Mouse (Mus musculus): ENCODE results near the gene Emid1. TPM values are rescaled to one million over a fixed set of nuclear protein-coding genes. Genes with fewer than 3 reads are reported as not detected.

Gene Emid1
- total RNA-seq, 4 experiments from 2014 or later = 0.73 to 2.0 (median 0.90) TPM

DNA sequence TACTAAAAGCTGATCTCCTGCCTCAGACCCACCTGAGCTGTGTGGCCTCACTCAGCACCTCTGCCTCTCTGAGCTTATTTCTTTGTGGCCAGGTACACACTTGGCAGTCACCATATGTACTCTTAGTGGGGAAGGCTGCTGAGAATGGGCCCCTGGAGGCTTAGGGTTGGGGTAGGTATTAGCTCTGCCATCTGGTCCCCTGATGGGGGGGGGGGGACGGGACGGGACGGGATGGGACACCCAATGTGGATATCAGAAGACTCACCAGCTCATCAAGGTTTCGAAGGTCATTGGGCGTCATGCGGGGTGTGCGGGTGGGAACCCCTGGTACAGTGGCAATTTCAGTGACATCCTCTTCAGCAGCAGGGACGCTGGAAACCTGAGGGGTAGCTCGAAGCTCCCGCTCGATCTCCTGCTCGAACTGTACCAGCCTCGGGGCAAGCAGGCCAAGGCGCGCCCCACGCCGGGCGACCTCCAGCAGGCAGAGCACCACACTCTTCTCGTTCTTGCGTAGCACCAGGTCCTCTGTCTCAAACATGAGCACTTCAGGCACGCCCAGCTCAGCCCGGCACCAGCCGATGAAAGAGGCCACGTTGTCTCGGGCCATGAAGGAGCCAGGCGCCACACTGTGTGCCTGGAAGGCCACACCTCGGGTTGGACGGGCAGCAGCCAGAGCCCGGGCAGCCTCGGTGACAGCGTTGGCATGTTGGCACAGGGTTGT, 88.3 kb downstream of the Emid1 start:
- no peak for DNase-seq (ENCODE audit: low spot score)

DNA sequence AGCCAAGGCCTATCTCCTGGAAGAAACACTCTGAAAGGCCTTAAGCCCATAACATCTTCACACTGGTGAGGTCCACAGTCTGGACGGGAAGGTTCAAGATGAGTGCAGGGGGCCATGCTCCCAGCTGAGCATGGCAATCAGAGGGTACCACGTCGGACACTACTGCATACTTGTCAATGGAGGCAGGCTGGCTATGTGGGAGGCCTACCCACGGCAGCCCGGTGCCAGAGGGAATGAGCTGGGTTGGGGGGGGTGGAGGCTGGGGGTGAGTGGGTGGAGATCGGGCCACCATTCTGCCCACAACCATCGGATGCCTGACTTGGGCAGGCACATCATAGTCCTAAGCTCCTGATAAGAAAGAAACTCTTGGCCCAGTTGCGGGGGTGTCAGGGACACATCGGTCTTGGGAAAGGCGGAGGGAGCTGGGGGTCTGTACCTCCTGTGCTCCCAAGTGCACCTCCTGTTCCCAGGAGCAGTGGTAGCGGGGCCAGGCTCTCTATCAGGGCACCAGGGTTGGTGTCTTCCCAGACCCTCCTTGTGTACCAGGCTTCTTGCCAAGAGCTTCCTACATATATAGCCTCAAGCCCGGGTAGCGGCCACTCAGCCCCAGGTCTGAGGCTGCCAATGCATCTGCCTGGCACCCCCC, 89.1 kb downstream of the Emid1 start:
- DNase-seq (ENCODE audit: low spot score) = no peak

DNA sequence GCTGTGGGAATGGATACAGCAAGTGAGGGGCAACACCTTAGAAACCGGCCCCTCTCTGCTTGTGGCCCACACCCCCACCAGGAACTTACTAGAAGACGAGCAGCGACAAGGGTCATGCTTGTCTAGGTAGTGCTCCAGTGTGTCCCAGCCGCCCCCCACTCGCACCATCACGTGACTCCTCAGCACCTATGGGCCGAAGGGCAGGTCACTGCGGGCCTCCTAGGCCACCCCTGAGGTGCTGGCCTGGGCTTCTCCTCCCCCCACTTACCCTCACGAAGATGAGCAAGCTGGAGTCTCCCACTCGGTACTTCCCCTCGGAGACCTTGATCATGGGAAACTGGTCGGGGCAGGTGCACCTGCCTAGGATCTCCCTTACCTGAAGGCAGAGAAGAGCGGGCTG, 89.7 kb downstream of the Emid1 start:
- DNase-seq (ENCODE audit: low spot score) = no peak

DNA sequence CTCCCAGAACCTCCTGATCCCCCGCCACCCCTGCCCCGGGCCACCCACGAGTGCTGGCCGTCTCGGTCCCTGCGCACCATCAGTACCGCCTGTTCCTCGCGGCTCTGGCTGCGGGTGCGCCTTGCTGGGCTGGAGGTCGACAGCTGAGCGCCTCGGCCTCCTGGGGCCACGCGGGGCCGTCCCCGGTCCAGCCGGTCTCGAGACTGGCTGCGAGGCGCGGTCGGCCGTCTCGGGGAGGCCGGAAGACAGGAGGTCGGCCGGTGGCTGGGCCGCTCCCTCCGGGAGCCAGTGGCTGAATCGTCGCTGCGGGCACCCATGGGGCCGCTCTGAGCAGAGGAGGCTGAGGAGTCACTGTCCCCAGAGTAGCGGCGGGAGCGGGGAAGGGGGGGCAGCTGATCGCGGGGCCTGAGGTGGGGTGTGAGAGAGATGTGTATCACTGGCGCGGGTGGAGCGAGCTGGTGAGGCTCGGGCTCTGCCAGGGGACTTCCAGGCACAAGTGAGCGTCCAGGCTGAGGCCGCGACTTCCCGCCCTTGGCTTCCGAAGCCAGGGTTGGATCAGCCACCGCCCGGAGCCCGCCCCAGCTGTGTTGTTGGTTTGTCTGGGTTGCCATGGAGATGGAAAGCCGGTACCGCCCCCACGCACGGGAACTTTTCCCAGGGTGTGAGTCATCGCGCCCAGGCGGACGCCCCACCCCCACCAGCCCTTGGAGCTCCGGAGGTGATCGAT, 90.5 kb downstream of the Emid1 start:
- peak; percentile 98 for DNase-seq (ENCODE audit: low spot score)

- DNase-seq (ENCODE audit: low spot score) = peak; percentile 18
Observed at GRCm38 (mm10) chr11:5060756-5061412, 91.2 kb downstream of the Emid1 start.

DNA sequence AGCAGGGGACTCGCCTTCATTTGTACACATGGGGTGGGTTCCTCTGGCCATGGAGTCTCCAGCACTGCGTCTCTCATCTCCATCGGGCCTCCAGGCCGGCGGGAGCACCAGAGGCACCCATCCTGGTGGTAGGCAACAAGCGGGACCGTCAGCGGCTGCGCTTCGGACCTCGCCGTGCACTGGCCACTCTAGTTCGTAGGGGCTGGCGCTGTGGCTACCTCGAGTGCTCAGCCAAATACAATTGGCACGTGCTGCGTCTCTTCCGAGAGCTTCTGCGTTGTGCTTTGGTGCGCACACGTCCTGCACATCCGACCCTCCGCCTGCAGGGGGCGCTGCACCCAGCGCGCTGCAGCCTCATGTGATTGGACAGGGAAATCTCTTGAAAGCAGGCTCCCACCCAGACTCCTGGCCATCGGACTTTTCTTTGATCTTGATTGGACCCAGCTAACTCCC, 92.3 kb downstream of the Emid1 start:
- DNase-seq (ENCODE audit: low spot score) = peak; percentile 20

GRCm38 (mm10) chr11:5059230-5059629, 92.8 kb downstream of the Emid1 start:
- DNase-seq (ENCODE audit: low spot score) = no peak

DNA sequence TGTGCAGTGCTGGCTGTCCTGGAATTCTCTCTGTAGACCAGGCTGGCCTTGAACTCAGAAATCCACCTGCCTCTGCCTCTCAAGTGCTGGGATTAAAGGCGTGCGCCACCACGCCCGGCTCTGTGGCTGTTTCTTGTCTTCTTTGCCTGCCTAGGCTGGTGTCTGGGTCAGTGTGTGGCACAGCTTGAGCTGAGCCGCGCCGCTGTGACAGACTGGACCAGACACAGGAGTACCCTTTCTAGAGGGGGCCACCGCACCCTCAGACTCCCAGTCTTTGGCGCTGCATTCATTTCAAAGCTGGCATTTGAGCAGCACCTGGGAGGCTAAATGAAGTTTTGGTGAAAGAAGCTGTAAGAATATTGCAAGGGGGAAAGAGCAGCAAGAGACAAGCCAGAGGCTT, 93.3 kb downstream of the Emid1 start:
- DNase-seq (ENCODE audit: low spot score) = no peak

GRCm38 (mm10) chr11:5057856-5058641, 94.0 kb downstream of the Emid1 start, which contains the start of gene Rasl10a:
TSS of gene Rasl10a (plus strand) at chr11:5058128.
- DNase-seq (ENCODE audit: low spot score) = no peak

- no peak for DNase-seq (ENCODE audit: low spot score)
Observed at GRCm38 (mm10) chr11:5057541-5057855, 94.6 kb downstream of the Emid1 start.

- DNase-seq (ENCODE audit: low spot score) = no peak
Observed at GRCm38 (mm10) chr11:5057064-5057463, 95.0 kb downstream of the Emid1 start.

Other genes with a start within 250 kb of the Emid1 start
- gene Nefh, start 204.2 kb downstream of the Emid1 start, total RNA-seq (2022) = not detected
- 10 to 100 TPM; 44.3 to 62.4 (median 54.2) TPM for gene Ap1b1, start 165.4 kb downstream of the Emid1 start, total RNA-seq (2022)
- 1 to 10 TPM; 3.3 to 7.8 (median 5.8) TPM for gene Rasl10a, start 94.1 kb downstream of the Emid1 start, total RNA-seq (2022)
- gene Gas2l1, start 86.9 kb downstream of the Emid1 start, total RNA-seq (2022) = 10 to 100 TPM; 13.8 to 18.1 (median 15.6) TPM
- gene Rhbdd3, start 53.3 kb downstream of the Emid1 start, total RNA-seq (2022) = 10 to 100 TPM; 26.7 to 27.7 (median 27.3) TPM
- gene Ewsr1, start 53.0 kb downstream of the Emid1 start, total RNA-seq (2022) = 100 to 1,000 TPM in 1 of 4 experiments, 10 to 100 TPM in 3; 74.3 to 111 (median 95.2) TPM
- 100 to 1,000 TPM in 2 of 4 experiments, 10 to 100 TPM in 2; 86.5 to 107 (median 100) TPM for gene Kremen1, start 109.3 kb upstream of the Emid1 start, total RNA-seq (2022)

Measured in heart, adult 8-10 months (tissue).